Mouse (Mus musculus): ENCODE results near the gene Stbd1.

GRCm38 (mm10) chr5:92560201-92560600, 42.6 kb upstream of the Stbd1 start:
- TF ChIP-seq POLR2A (IDR thresholded peaks at IDR 0.05; ENCODE audit: insufficient read depth, low read length) = no peak
- TF ChIP-seq EP300 (IDR thresholded peaks at IDR 0.05; ENCODE audit: insufficient read depth, low read depth, low read length) = no peak
- no peak for TF ChIP-seq CTCF (IDR thresholded peaks at IDR 0.05; ENCODE audit: low read depth, low read length)
